Mouse (Mus musculus): ENCODE data around the gene Nktr. TPM values are rescaled to one million over a fixed set of nuclear protein-coding genes. Genes with fewer than 3 reads are reported as not detected.

The Nktr gene
- total and polyA plus RNA-seq, 3 experiments, result 23.1 to 33.1 (median 28.7) TPM

DNA sequence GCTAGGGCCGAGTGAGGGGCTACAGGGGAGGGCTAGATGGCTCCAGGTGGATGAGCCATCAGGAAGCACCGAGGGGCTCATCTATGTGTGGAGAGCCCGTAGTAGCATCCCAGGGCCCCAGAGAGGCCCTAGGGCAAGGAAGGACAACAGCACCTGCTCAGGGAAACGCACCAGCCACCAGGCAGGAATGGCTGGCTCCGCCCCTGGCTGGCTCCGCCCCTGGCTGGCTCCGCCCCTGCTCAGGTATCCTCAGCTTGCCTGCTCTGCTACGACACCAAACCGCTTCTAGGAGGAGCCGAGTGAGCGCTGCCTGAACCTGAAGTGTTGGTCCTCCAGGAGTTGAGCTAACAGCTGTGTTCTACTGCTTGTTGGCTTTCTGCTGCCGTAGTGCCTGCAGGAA, 78.8 kb downstream of the Nktr start:
- TF ChIP-seq CTCF (IDR thresholded peaks at IDR 0.05) (no peak), EP300 (IDR thresholded peaks at IDR 0.05; ENCODE audit: insufficient read depth, low read depth, low read length) (no peak), POLR2A (IDR thresholded peaks at IDR 0.05; ENCODE audit: insufficient read depth, low read depth, low read length) (no peak)
- Histone ChIP-seq H3K79me2 (replicated peaks; ENCODE audit: control insufficient read depth, insufficient read depth, low read length) (no peaks in the 10 kb centered on the region), H3K36me3 (ENCODE audit: control insufficient read depth, insufficient read depth, low read length) (no peaks in the 10 kb centered on the region), H3K4me3 (no peak overlapping the region), H3K27me3 (ENCODE audit: control insufficient read depth, insufficient read depth, low read length) (no peaks in the 10 kb centered on the region), H3K27ac (no peak overlapping the region), H3K9ac (ENCODE audit: low read depth, low read length) (no peak overlapping the region), H3K4me1 (ENCODE audit: control insufficient read depth, insufficient read depth, low read length) (peaks cover 5% of the 10 kb centered on the region; the same call in 1 of the 2 replicates)
- intact Hi-C loops (cut with DNase I), result no loop called here
- 42% methylated on average over 12 of the region's 12 CpGs for WGBS
- DNase-seq, result no peak

GRCm38 (mm10) chr9:121798887-121799520, 80.0 kb downstream of the Nktr start:
- Histone ChIP-seq H3K79me2 (replicated peaks; ENCODE audit: control insufficient read depth, insufficient read depth, low read length) (no peaks in the 10 kb centered on the region), H3K36me3 (ENCODE audit: control insufficient read depth, insufficient read depth, low read length) (no peaks in the 10 kb centered on the region), H3K27ac (no peak overlapping the region), H3K4me1 (ENCODE audit: control insufficient read depth, insufficient read depth, low read length) (peaks cover 5% of the 10 kb centered on the region; the same call in 1 of the 2 replicates), H3K27me3 (ENCODE audit: control insufficient read depth, insufficient read depth, low read length) (no peaks in the 10 kb centered on the region), H3K9ac (ENCODE audit: low read depth, low read length) (no peak overlapping the region), H3K4me3 (no peak overlapping the region)
- intact Hi-C loops (cut with DNase I), result no loop called here
- TF ChIP-seq POLR2A (IDR thresholded peaks at IDR 0.05; ENCODE audit: insufficient read depth, low read depth, low read length), result no peak
- no peak for TF ChIP-seq CTCF (IDR thresholded peaks at IDR 0.05)
- WGBS, result 46% methylated on average over 6 of the region's 6 CpGs
- no peak for DNase-seq

DNA sequence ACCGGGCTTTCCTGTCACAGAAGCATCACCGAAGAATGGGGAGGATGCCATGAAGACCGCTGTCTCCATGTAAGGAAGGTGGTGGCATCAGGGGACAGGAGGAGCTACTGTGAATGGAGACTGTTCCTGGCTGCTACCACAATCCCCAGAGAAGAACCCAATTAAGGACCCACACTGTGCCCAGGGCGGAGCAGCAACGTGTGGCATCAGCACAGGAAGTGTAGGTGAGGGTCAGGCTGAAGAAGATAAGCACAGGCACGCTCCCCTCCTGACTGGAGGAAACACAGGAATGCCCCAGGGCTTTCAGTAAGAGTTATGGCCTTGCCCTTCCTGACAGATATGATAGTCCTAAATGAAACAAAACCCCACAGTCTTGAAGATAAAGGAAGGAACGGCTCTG, 83.8 kb downstream of the Nktr start:
- TF ChIP-seq EP300 (IDR thresholded peaks at IDR 0.05; ENCODE audit: insufficient read depth, low read depth, low read length) (no peak), POLR2A (IDR thresholded peaks at IDR 0.05; ENCODE audit: insufficient read depth, low read depth, low read length) (no peak)
- no peaks in the 10 kb centered on the region for H3K27me3 ChIP-seq (ENCODE audit: control insufficient read depth, insufficient read depth, low read length)
- intact Hi-C loops (cut with DNase I), result no loop called here
- no peaks in the 10 kb centered on the region for H3K36me3 ChIP-seq (ENCODE audit: control insufficient read depth, insufficient read depth, low read length)
- H3K4me3 ChIP-seq, result no peak overlapping the region
- no peak overlapping the region for H3K27ac ChIP-seq
- no peaks in the 10 kb centered on the region for H3K4me1 ChIP-seq (ENCODE audit: control insufficient read depth, insufficient read depth, low read length)
- H3K79me2 ChIP-seq (replicated peaks; ENCODE audit: control insufficient read depth, insufficient read depth, low read length), result no peaks in the 10 kb centered on the region
- no peak overlapping the region for H3K9ac ChIP-seq (ENCODE audit: low read depth, low read length)
- WGBS, result 52% methylated on average over 7 of the region's 7 CpGs
- no peak for DNase-seq

Other genes with a start within 250 kb of the Nktr start
- not detected for gene Cck, start 223.5 kb upstream of the Nktr start, total RNA-seq (2021)
- gene Cck, start 223.5 kb upstream of the Nktr start, polyA plus RNA-seq (2012; rRNA removed), result 0.35 and 0.47 TPM in 2 replicates
- not detected for gene Lyzl4, start 77.1 kb upstream of the Nktr start, total RNA-seq (2021)
- 0.12 and 0.88 TPM in 2 replicates for gene Lyzl4, start 77.1 kb upstream of the Nktr start, polyA plus RNA-seq (2012; rRNA removed)
- 1 to 10 TPM; 1.2 to 1.4 TPM for gene Vipr1, start 76.5 kb upstream of the Nktr start, total RNA-seq (2021)
- gene Vipr1, start 76.5 kb upstream of the Nktr start, polyA plus RNA-seq (2012; rRNA removed), result 0.41 and 0.45 TPM in 2 replicates
- 1 to 10 TPM; 3.9 to 5.0 TPM for gene Sec22c, start 13.7 kb upstream of the Nktr start, total RNA-seq (2021)
- gene Sec22c, start 13.7 kb upstream of the Nktr start, polyA plus RNA-seq (2012; rRNA removed), result 6.7 and 9.5 TPM in 2 replicates
- gene Ss18l2, start 8.8 kb upstream of the Nktr start, total RNA-seq (2021), result 100 to 1,000 TPM; 125 to 138 TPM
- gene Ss18l2, start 8.8 kb upstream of the Nktr start, polyA plus RNA-seq (2012; rRNA removed), result 103 and 154 TPM in 2 replicates
- 100 to 1,000 TPM; 117 to 130 TPM for gene Zfp651, start 40.2 kb downstream of the Nktr start, total RNA-seq (2021)
- 67.7 and 84.2 TPM in 2 replicates for gene Zfp651, start 40.2 kb downstream of the Nktr start, polyA plus RNA-seq (2012; rRNA removed)
- gene Klhl40, start 58.4 kb downstream of the Nktr start, total RNA-seq (2021), result 10 to 100 TPM; 12.3 to 17.4 TPM
- 11.0 and 13.1 TPM in 2 replicates for gene Klhl40, start 58.4 kb downstream of the Nktr start, polyA plus RNA-seq (2012; rRNA removed)
- gene Hhatl, start 73.3 kb downstream of the Nktr start, total RNA-seq (2021), result 100 to 1,000 TPM in 1 of 2 experiments, 10 to 100 TPM in 1; 96.3 to 111 TPM
- 201 and 224 TPM in 2 replicates for gene Hhatl, start 73.3 kb downstream of the Nktr start, polyA plus RNA-seq (2012; rRNA removed)
- gene Ccdc13, start 120.3 kb downstream of the Nktr start, total RNA-seq (2021), result not detected
- 0.32 and 0.49 TPM in 2 replicates for gene Ccdc13, start 120.3 kb downstream of the Nktr start, polyA plus RNA-seq (2012; rRNA removed)
- 100 to 1,000 TPM; 198 to 199 TPM for gene Higd1a, start 139.2 kb downstream of the Nktr start, total RNA-seq (2021)
- 71.7 and 106 TPM in 2 replicates for gene Higd1a, start 139.2 kb downstream of the Nktr start, polyA plus RNA-seq (2012; rRNA removed)
- gene Ackr2, start 179.2 kb downstream of the Nktr start, total RNA-seq (2021), result 1 to 10 TPM in 1 of 2 experiments, under 1 TPM in 1; 0.84 to 2.4 TPM
- gene Ackr2, start 179.2 kb downstream of the Nktr start, polyA plus RNA-seq (2012; rRNA removed), result 3.1 and 3.5 TPM in 2 replicates
- not detected for gene Cyp8b1, start 197.1 kb downstream of the Nktr start, total RNA-seq (2021)
- gene Cyp8b1, start 197.1 kb downstream of the Nktr start, polyA plus RNA-seq (2012; rRNA removed), result 0.06 and 0.15 TPM in 2 replicates
- under 1 TPM; 0.42 to 0.96 TPM for gene Fam198a, start 231.8 kb downstream of the Nktr start, total RNA-seq (2021)
- 1.5 and 2.2 TPM in 2 replicates for gene Fam198a, start 231.8 kb downstream of the Nktr start, polyA plus RNA-seq (2012; rRNA removed)

Data from heart, adult 2 months (tissue).